10 mouse cellular contexts compared by ENCODE assay signal in genomic region chr16:97568662-97569061, GRCm38 (mm10). TPM values are rescaled to one million over a fixed set of nuclear protein-coding genes. Genes with fewer than 3 reads are reported as not detected.
DNase-seq lines count a peak whose midpoint lies in the region; ATAC-seq and TF ChIP-seq lines count a peak whose summit lies in the region.
"Had no signal": no experiment of that assay in that cellular context is flagged by ENCODE, and none has a peak within 500 bp of the region (broad histone marks: within the 10 kb centered on the region; RNA-seq: fewer than 3 reads in every experiment).

No protein-coding gene starts in this region.

- peak; percentile 67 for TF ChIP-seq CTCF in kidney, adult 2 months (conservative IDR thresholded peaks at IDR 0.05; ENCODE audit: insufficient read depth, insufficient read length, low read depth, low read length)
- peak; percentile 55; the same call in 1 of the 2 replicates for TF ChIP-seq CTCF in brain, embryonic 14.5 days (IDR thresholded peaks at IDR 0.05; ENCODE audit: borderline replicate concordance, extremely low read depth, insufficient read depth, insufficient read length)

- no peak for ATAC-seq in kidney, embryonic 15.5 days (replicated peaks; ENCODE audit: low FRiP score)
- ATAC-seq in forebrain, embryonic 16.5 days = no peak

- no peaks in the 10 kb centered on the region for H3K27me3 ChIP-seq in kidney, adult 2 months (replicated peaks; ENCODE audit: control insufficient read depth, insufficient read depth, low read length)
- H3K27me3 ChIP-seq in kidney, embryonic 15.5 days = no peaks in the 10 kb centered on the region
- no peaks in the 10 kb centered on the region for H3K27me3 ChIP-seq in forebrain, embryonic 16.5 days (replicated peaks; ENCODE audit: control insufficient read depth, insufficient read depth, low read length)

- no peaks in the 10 kb centered on the region for H3K4me1 ChIP-seq in kidney, adult 2 months (ENCODE audit: control insufficient read depth, insufficient read depth, low read length)
- H3K4me1 ChIP-seq in kidney, embryonic 15.5 days = no peaks in the 10 kb centered on the region
- H3K4me1 ChIP-seq in forebrain, embryonic 16.5 days (replicated peaks; ENCODE audit: control insufficient read depth, insufficient read depth, low read length) = no peaks in the 10 kb centered on the region

- peaks cover 7% of the 10 kb centered on the region for H3K36me3 ChIP-seq in kidney, adult 2 months (ENCODE audit: control insufficient read depth, insufficient read depth, low read length)
- no peaks in the 10 kb centered on the region for H3K36me3 ChIP-seq in kidney, embryonic 15.5 days
- no peaks in the 10 kb centered on the region for H3K36me3 ChIP-seq in forebrain, embryonic 16.5 days (ENCODE audit: control insufficient read depth, insufficient read depth)

- TF ChIP-seq POLR2A in kidney, adult 2 months (IDR thresholded peaks at IDR 0.05; ENCODE audit: low read depth, low read length) = no peak
- no peak for TF ChIP-seq POLR2A in brain, embryonic 14.5 days (IDR thresholded peaks at IDR 0.05; ENCODE audit: borderline replicate concordance, extremely low read depth, insufficient read depth, insufficient read length, poor library complexity, severe bottlenecking)

- no peak overlapping the region for H3K4me2 ChIP-seq in kidney, embryonic 15.5 days
- no peak overlapping the region for H3K4me2 ChIP-seq in forebrain, embryonic 16.5 days (ENCODE audit: low read length)

- no peak overlapping the region for H3K27ac ChIP-seq in kidney, adult 2 months (ENCODE audit: insufficient read depth, low read depth, low read length)
- H3K27ac ChIP-seq in kidney, embryonic 15.5 days = no peak overlapping the region
- H3K27ac ChIP-seq in forebrain, embryonic 16.5 days (ENCODE audit: low read length) = no peak overlapping the region

- H3K9me3 ChIP-seq in kidney, embryonic 15.5 days (replicated peaks) = no peaks in the 10 kb centered on the region
- H3K9me3 ChIP-seq in forebrain, embryonic 16.5 days (ENCODE audit: control insufficient read depth, low read length) = no peaks in the 10 kb centered on the region

- 67% methylated on average over 9 of the region's 9 CpGs for WGBS in kidney, adult 2 months
- WGBS in kidney, embryonic 15.5 days = 69% methylated on average over 9 of the region's 9 CpGs
- 63% methylated on average over 9 of the region's 9 CpGs for WGBS in forebrain, embryonic 16.5 days

- intact Hi-C loops in heart, postnatal 36 days (cut with DNase I) = loop anchor here (2.0 to 5.0 kb wide), 2 partner anchors 124 to 256 kb away; no protein-coding TSS in a partner anchor
- intact Hi-C loops in left cerebral cortex, postnatal 25 days (cut with DNase I) = loop anchor here (2.0 kb wide), 1 partner anchor 124 kb away; no protein-coding TSS in a partner anchor

- no peak overlapping the region for H3K4me3 ChIP-seq in kidney, adult 2 months (ENCODE audit: insufficient read depth, low read depth, low read length)
- H3K4me3 ChIP-seq in kidney, embryonic 15.5 days (replicated peaks) = no peak overlapping the region
- no peak overlapping the region for H3K4me3 ChIP-seq in forebrain, embryonic 16.5 days (replicated peaks; ENCODE audit: low read length)

- DNase-seq in kidney, adult 2 months = peak; percentile 62
- peak; percentile 33 for DNase-seq in MN1 (ENCODE audit: low spot score)
- peak; percentile 17 for DNase-seq in brain, embryonic 14.5 days (ENCODE audit: low read depth)
- DNase-seq in heart, postnatal 36 days = peak; percentile 18 to 56
- DNase-seq in left cerebral cortex, postnatal 25 days (ENCODE audit: low spot score in 2 of 2) = peak; percentile 40 to 57
- DNase-seq in right cerebral cortex, postnatal 36 days (ENCODE audit: low spot score in 2 of 2) = peak; percentile 5 to 18

- H3K9ac ChIP-seq in kidney, embryonic 15.5 days = no peak overlapping the region
- no peak overlapping the region for H3K9ac ChIP-seq in forebrain, embryonic 16.5 days (replicated peaks; ENCODE audit: low read depth, low read length)

RNA-seq across cellular contexts. Expression of gene Tmprss2, which starts 42.3 kb away (rescaled TPM):
- 97.2 and 115 TPM in 2 replicates for polyA plus RNA-seq in kidney, adult 2 months (2012; rRNA removed)
- polyA plus RNA-seq in kidney, embryonic 15.5 days (2015; fragmentation: Nextera tagmentation; extraction: Ambion mirVana) = 31.9 and 32.5 TPM in 2 replicates
- polyA plus RNA-seq in brain, embryonic 14.5 days (2012; rRNA removed) = 0.20 and 0.64 TPM in 2 replicates
- not detected for total RNA-seq in heart, postnatal 36 days (2021)
- total RNA-seq in left cerebral cortex, postnatal 25 days (2021) = not detected
- polyA plus RNA-seq in forebrain, embryonic 16.5 days (2015; fragmentation: Nextera tagmentation; extraction: Ambion mirVana) = 0.22 and 0.63 TPM in 2 replicates

RNA-seq across cellular contexts. Expression of gene Fam3b, which starts 54.0 kb away (rescaled TPM):
- polyA plus RNA-seq in kidney, adult 2 months (2012; rRNA removed) = 0.10 TPM in 1 of 2 replicates, not detected in the other
- 0.23 TPM in 1 of 2 replicates, not detected in the other for polyA plus RNA-seq in kidney, embryonic 15.5 days (2015; fragmentation: Nextera tagmentation; extraction: Ambion mirVana)
- not detected in 2 replicates for polyA plus RNA-seq in brain, embryonic 14.5 days (2012; rRNA removed)
- total RNA-seq in heart, postnatal 36 days (2021) = not detected
- not detected for total RNA-seq in left cerebral cortex, postnatal 25 days (2021)
- not detected in 2 replicates for polyA plus RNA-seq in forebrain, embryonic 16.5 days (2015; fragmentation: Nextera tagmentation; extraction: Ambion mirVana)
- total RNA-seq: left cerebral cortex, adult 8-10 months had no signal
- polyA plus RNA-seq: neural tube, embryonic 14.5 days had no signal

Comparison
In these comparisons a context has a peak if more than half of its experiments do, and no peak if none do; other contexts are left out.
1. DNase-seq: peak in every context shown above with its lines; median percentile 62 in kidney, adult 2 months; 48 in left cerebral cortex, postnatal 25 days; 37 in heart, postnatal 36 days; 33 in MN1; 17 in brain, embryonic 14.5 days; 12 in right cerebral cortex, postnatal 36 days.
2. RNA of gene Tmprss2, which starts 42.3 kb away (polyA plus RNA-seq): 97.2 to 115 TPM in kidney, adult 2 months and 31.9 to 32.5 TPM in kidney, embryonic 15.5 days; 0.20 to 0.64 TPM in brain, embryonic 14.5 days and 0.22 to 0.63 TPM in forebrain, embryonic 16.5 days; every median in the first group is over 10 times any median in the second.